Mouse (Mus musculus) ovary, postnatal 36 days (tissue): Measurements from ENCODE around the gene Fat2.

Experiments
- DNase-seq: peaks from one replicate; pipeline ENCODE4 v3.0.0; 2022; ENCODE audit warnings: low spot score, mixed read lengths

Fat2 gene

DNA sequence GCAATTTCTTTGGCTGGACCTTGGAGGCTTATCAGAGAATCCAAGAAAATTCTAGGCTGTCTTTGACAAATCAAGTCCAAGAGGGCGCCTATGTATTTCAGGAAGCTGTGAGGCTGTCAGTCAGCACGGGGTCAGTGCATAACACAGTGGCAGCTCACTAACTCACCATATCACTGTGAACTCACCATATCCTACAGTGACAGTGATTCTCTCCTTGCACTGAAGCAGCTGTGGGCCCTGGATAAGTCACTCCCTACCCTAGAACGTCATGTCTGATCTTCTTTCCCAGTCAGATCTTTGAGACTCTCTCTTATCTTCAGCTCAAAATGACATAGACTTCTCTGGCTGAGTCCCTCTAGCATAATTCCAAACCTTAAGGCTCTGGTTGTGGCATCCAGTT is 96.9 kb downstream of the Fat2 start:
- no peak for DNase-seq

DNA sequence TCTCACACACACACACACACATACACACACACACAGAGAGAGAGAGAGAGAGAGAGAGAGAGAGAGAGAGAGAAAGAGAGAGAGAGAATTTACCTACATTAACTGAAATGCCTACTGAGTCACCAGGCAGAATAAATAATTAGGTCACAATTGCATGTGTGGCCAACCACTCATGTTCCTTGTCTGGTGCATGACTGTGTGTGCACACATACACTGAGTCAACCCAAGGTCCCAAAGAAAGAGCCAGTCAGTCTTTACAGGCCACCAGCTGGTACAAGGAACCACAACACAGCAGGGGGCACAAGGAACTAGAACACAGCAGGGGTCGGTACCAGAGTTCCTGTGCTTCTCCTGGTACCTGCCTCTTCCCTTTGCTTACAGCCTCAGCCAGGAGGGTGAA is 99.5 kb downstream of the Fat2 start:
- DNase-seq, result no peak

DNA sequence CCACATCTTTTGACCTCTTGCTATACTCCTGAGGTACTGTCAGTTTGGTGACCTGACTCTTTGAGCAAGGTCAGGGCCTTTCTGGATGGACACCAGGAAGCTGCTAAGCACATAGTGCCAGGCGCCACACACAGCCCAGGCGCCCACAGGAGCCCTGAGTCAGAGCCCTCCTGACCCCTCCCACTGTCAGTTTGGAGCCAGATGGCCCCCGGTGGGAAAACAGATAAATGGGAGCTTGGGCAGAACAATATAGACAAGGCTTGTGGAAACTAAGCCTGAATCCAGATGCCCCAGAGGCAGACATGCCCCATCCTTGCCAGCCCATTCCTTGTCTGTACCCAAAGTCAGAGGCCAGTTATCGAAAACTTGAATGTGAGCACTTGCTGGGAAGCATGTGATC is 101.6 kb downstream of the Fat2 start:
- no peak for DNase-seq

GRCm38 (mm10) chr11:55234288-55234687 is 102.1 kb downstream of the Fat2 start:
- no peak for DNase-seq

DNA sequence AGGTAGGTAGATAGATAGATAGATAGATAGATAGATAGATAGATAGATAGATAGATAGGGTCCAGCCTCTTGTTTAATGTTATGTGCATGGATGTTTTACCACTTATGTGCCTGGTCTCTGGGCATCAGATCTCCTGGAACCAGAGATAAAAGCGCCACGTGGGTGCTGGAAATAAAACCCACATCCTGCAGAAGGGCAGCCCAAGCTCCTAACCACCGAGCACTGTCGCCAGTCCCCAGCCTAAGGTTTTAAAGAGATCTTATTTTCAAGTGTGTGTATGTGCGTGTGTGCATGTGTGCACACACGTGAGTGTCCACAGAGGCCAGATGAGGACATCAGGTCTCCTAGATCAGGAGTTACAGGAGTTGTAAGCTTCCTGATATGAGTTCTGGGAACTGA is 105.3 kb downstream of the Fat2 start:
- no peak for DNase-seq

DNA sequence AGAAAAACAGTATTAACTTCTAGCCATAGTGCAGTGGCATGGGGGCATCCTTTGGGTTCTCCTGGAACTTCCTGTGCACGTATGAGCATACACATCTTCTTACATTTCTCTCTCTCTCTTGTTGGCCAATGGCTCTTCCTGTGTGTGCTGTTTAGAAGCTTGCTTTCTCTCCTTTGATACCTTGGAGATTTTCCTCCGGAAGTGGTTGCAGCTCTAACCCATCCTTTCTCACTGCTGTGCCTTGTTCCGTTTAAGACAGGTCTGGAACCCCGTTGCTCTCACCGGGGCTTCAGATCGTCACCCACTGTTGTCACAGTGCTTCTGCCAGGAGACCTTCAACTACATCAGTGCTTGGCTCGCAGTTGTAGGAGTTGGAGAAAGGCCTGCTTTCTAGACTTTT is 115.1 kb downstream of the Fat2 start:
- DNase-seq, result no peak

GRCm38 (mm10) chr11:55218473-55218872 is 117.9 kb downstream of the Fat2 start:
- DNase-seq, result no peak

DNA sequence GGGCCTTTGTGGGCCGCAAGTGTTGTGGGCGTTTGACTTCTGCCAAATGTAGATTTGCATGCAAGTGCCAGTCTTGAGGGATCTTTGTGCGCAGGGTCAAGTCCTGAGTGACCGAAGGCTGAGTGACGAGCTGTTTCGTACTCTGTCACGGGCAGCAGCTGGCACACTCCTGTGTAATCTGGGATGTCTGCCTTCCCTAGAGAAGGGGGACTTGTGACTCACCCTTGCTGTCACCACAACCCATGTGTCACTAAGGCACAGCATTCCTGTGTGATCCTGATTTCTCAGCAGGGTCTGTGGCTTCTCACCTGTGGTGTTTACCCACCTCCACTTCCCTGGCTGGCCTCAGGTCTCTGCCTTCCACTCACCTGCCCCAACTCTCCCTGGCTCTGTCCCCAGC is 118.5 kb downstream of the Fat2 start:
- DNase-seq, result no peak

- no peak for DNase-seq
Measured at GRCm38 (mm10) chr11:55217418-55217817, 118.9 kb downstream of the Fat2 start.

DNA sequence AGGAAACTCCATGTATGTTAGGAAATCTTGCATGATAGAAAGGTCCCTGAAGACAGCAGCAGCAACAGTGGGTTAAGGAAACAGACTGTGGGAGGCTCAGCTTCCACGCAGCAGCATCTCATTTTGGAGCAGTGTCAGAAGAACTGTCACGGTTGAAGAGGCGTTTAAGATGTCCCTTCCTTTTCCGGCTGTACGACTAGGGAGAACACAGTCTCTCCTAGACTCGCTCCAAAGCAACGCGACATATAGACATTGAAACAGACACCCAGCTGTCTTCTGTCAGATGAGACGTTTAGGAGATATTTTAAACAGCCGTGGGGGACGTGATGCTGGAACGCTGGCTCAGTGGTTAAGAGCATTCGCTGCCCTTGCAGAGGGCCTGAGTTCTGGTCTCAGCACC is 119.5 kb downstream of the Fat2 start:
- DNase-seq, result no peak

DNA sequence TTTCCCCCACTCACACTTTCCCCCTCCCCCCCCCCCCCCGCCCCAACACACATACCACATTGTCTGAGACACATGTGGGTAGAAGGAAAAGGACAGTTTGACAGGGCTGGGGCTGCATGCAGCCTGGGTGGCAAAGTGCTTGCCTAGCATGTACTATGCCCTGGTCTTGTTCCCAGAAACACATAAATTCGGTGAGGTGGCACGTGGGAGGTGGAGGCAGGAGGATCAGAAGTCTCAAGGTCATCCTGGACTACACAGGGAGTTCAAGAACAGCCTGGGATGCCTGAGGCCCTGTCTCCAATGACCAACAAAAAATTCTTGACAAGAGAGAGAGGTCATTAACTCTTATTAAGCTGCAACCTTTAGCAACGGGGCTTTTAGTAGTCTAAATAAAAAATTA is 120.3 kb downstream of the Fat2 start:
- no peak for DNase-seq

DNA sequence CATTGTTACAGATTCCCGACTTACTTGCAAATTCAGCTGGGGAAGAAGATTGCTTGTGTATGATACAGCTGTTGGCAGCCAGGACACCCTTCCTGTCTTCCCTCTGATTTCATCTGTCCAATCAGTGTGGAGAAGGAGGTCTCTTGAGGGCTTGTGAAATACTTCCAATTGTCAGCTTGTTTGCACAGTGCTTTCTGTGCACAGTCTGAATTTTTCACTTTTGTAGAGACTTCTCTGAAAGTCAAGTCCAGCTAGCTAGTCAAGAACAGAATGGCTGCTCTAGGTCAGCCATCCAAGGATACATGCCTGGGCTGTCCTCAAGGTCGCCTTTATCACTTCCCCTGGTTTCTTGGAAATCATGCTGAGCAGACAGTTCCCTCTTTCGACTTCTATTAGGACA is 121.4 kb downstream of the Fat2 start:
- no peak for DNase-seq

GRCm38 (mm10) chr11:55214161-55214560 is 122.2 kb downstream of the Fat2 start:
- no peak for DNase-seq

GRCm38 (mm10) chr11:55213518-55213917 is 122.8 kb downstream of the Fat2 start:
- no peak for DNase-seq

GRCm38 (mm10) chr11:55209626-55210353 is 126.6 kb downstream of the Fat2 start:
- no peak for DNase-seq

DNA sequence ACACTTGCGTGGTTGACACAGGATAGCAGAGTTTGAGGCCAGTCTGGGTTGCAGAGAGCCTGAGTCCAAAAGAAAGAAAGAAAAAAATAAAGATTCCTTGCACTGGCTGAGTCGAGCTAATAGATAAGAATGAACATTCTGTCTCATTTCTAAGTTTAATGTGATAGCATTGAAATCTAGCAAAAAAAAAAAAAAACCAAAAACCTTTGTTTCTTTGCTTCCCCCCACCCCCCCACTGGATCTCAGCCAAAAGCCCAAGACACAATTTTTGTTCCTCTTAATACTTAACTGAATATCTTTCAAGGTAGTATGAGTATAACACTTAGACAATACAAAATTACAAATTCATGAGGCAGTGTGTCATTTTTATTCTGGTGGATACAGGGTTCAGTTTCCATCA is 127.3 kb downstream of the Fat2 start:
- no peak for DNase-seq

DNA sequence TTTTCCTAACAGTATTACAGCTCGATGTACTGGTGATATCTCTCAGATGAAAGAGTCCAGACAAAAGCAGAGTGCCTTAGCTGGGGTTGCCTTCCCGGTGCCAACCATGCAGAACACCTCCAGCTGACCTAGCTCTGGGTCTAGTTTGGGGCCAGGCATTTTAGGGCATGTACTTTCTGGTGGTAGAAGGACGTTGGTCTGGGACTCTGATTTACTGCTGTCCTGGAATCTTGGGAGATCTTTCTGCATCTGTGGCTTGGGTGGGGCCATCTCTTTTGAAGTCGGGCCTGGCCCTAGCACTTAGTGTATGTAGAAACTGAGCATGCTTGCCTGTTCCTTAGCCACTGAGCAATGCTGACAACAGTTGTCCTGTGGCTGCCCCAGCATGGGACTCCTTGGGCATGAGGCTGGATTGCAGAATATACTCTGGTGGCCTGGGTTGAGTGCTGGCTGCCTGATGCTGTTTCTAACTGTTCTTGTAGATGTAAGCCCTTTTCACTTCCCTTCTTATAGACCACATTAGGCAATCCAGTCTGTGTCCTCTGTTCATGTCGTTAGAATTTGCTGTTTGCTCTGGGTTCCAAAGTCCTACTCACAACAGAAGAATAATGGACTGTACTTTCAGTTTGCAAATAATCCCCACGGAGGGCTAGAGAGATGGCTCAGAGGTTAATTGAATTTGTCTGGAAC is 128.2 kb downstream of the Fat2 start:
- no peak for DNase-seq

GRCm38 (mm10) chr11:55204602-55205001 is 131.8 kb downstream of the Fat2 start:
- DNase-seq, result no peak

DNA sequence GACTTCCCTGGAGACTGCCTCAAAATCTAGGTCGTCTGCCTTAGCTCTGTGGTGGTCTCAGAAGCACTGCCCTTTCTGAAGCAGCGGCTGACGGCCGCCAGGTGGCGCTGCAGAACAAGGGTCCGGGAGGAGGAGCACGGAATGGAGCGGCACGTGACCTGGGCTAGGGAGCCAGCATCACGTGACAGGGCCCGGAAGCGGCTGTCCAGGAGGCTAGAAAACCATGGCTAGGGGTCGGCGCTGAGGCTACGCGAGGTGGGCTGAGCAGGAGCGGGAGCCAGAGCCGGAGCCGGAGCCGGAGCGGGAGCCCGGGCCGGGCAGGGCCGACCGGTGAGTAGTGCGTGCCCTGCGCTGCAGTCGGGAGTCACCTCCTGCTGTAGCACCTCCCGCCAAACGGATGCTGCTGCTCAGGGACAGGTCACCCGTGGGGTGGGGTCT is 132.2 kb downstream of the Fat2 start, which contains the start of gene Slc36a1:
Gene Slc36a1, plus strand, starts transcription at position 192 of the 438 bp plus-strand sequence.
- DNase-seq, result peak; percentile 94
